Mouse (Mus musculus) liver, adult 2 months (tissue): ENCODE results near the gene Smg9.

Source experiments
- CTCF ChIP-seq: fragments of 200-500 bp; IDR thresholded peaks from 2 replicates; pipeline ENCODE4 v1.5.1; 2011; ENCODE audit warnings: low read depth, low read length, control low read depth
- POLR2A ChIP-seq: fragments of 200-500 bp; IDR thresholded peaks from 2 replicates; pipeline ENCODE4 v1.6.1; 2011; ENCODE audit warnings: low read length, control low read depth; ENCODE audit not compliant: insufficient read depth; ENCODE audit errors: extremely low read depth

- TF ChIP-seq POLR2A (no peak), CTCF (no peak)
These were observed 47.4 kb downstream of the Smg9 start for GRCm38 (mm10) chr7:24446697-24447340.
